Comparison of ENCODE assay signal across 14 mouse cellular contexts in the genomic region with DNA sequence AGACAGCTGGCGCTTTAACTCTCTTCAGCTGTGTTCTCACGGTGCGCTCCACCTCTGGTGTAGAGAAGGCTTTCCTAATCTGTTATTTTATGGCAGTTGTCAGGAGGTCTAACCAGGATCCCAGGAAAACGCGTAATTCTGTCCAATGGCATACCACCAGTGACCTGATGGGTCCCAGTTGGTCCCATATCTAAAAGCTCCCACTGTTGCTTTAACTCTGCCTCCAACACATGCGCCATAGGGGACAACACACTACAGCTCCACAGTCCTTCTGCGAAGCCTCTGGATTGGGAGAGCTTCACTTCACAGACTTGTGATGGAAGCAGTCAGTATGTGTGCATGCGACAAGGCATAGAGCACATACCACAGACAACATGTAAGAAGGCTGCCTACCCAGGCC. TPM values are rescaled to one million over a fixed set of nuclear protein-coding genes. Genes with fewer than 3 reads are reported as not detected.
"Had no signal": no experiment of that assay in that cellular context is flagged by ENCODE, and none has a peak within 500 bp of the region (broad histone marks: within the 10 kb centered on the region; RNA-seq: fewer than 3 reads in every experiment).

No protein-coding gene starts in this region.

RNA-seq across cellular contexts. Expression of a gene that starts 1.4 kb away (rescaled TPM):
- total RNA-seq: megakaryocyte, adult 5-6 weeks; megakaryocyte-erythroid progenitor cell, adult 5-6 weeks; monocyte, adult 5-6 weeks had no signal
- polyA plus RNA-seq: liver, embryonic 16.5 days; small intestine, adult 2 months had no signal

RNA-seq across cellular contexts. Expression of a gene that starts 45.2 kb away (rescaled TPM):
- total RNA-seq: midbrain, postnatal 0 days; monocyte, adult 5-6 weeks had no signal
- polyA plus RNA-seq: lung, embryonic 14.5 days; lung, embryonic 16.5 days; midbrain, embryonic 10.5 days; midbrain, embryonic 13.5 days; neural tube, embryonic 11.5 days; neural tube, embryonic 13.5 days; small intestine, adult 2 months; stomach, embryonic 14.5 days; stomach, embryonic 16.5 days had no signal
